Mouse (Mus musculus): ENCODE measurements around the gene Coro1b. TPM values are rescaled to one million over a fixed set of nuclear protein-coding genes. Genes with fewer than 3 reads are reported as not detected.

Gene Coro1b
- polyA plus RNA-seq, 1 experiment from 2014 or later: 125 TPM

GRCm38 (mm10) chr19:4191528-4192250 lies 43.3 kb downstream of the Coro1b start, which contains the start of gene Ppp1ca:
TSS of gene Ppp1ca (plus strand) at chr19:4192065.
- Histone ChIP-seq H3K27ac (peak within 1 kb of the TSS; percentile 91), H3K27me3 (no peaks in the 10 kb centered on the region), H3K36me3 (replicated peaks) (peaks cover 37% of the 10 kb centered on the region), H3K4me3 (replicated peaks) (peak within 1 kb of the TSS; percentile 98), H3K9me3 (no peaks in the 10 kb centered on the region), H3K9ac (peak within 1 kb of the TSS; percentile 98), H3K4me1 (peaks cover 29% of the 10 kb centered on the region), H3K4me2 (peak within 1 kb of the TSS; percentile 93)
- 8% methylated on average over 42 of the region's 47 CpGs for WGBS
- ATAC-seq (ENCODE audit: low FRiP score): peak; percentile 93

GRCm38 (mm10) chr19:4192251-4192985 lies 44.0 kb downstream of the Coro1b start:
- H3K4me3 ChIP-seq (replicated peaks): peak overlapping the region; percentile 98
- H3K27me3 ChIP-seq: no peaks in the 10 kb centered on the region
- ATAC-seq (ENCODE audit: low FRiP score): no peak; the same call in none of the 2 replicates
- WGBS: under 1% methylated on average over 51 of the region's 52 CpGs
- H3K9ac ChIP-seq: peak overlapping the region; percentile 98
- H3K36me3 ChIP-seq (replicated peaks): peaks cover 44% of the 10 kb centered on the region
- peaks cover 29% of the 10 kb centered on the region for H3K4me1 ChIP-seq
- H3K4me2 ChIP-seq: peak overlapping the region; percentile 93
- H3K9me3 ChIP-seq: no peaks in the 10 kb centered on the region
- H3K27ac ChIP-seq: peak overlapping the region; percentile 91

- Histone ChIP-seq H3K4me1 (peaks cover 29% of the 10 kb centered on the region), H3K9me3 (no peaks in the 10 kb centered on the region), H3K27me3 (no peaks in the 10 kb centered on the region), H3K4me3 (replicated peaks) (peak overlapping the region; percentile 98), H3K36me3 (replicated peaks) (peaks cover 49% of the 10 kb centered on the region), H3K27ac (0 out of 2 replicates have a peak overlapping the region, but pooled peaks have one; percentile 91), H3K4me2 (peak overlapping the region; percentile 93), H3K9ac (peak overlapping the region; percentile 98)
- WGBS: 67% methylated on average over 6 of the region's 6 CpGs
- ATAC-seq (ENCODE audit: low FRiP score): no peak
Measured at GRCm38 (mm10) chr19:4193129-4193528, 44.7 kb downstream of the Coro1b start.

- Histone ChIP-seq H3K36me3 (replicated peaks) (peaks cover 52% of the 10 kb centered on the region), H3K9me3 (no peaks in the 10 kb centered on the region), H3K4me2 (no peak overlapping the region), H3K27ac (no peak overlapping the region), H3K4me3 (replicated peaks) (no peak overlapping the region; the same call in 1 of the 2 replicates), H3K27me3 (no peaks in the 10 kb centered on the region), H3K9ac (no peak overlapping the region), H3K4me1 (peaks cover 29% of the 10 kb centered on the region)
- ATAC-seq (ENCODE audit: low FRiP score): no peak
- WGBS: 87% methylated on average over 8 of the region's 8 CpGs
Measured at GRCm38 (mm10) chr19:4194021-4194724, 45.8 kb downstream of the Coro1b start.

- Histone ChIP-seq H3K4me2 (no peak overlapping the region), H3K9me3 (no peaks in the 10 kb centered on the region), H3K27me3 (no peaks in the 10 kb centered on the region), H3K4me1 (peaks cover 30% of the 10 kb centered on the region), H3K9ac (no peak overlapping the region), H3K27ac (no peak overlapping the region; the same call in 1 of the 2 replicates), H3K4me3 (replicated peaks) (no peak overlapping the region), H3K36me3 (replicated peaks) (peaks cover 60% of the 10 kb centered on the region)
- no peak for ATAC-seq (ENCODE audit: low FRiP score)
- WGBS: 85% methylated on average over 12 of the region's 12 CpGs
Measured at GRCm38 (mm10) chr19:4194776-4195650, 46.6 kb downstream of the Coro1b start.

GRCm38 (mm10) chr19:4196048-4196447 lies 47.6 kb downstream of the Coro1b start:
- peaks cover 41% of the 10 kb centered on the region for H3K4me1 ChIP-seq

GRCm38 (mm10) chr19:4196548-4196947 lies 48.1 kb downstream of the Coro1b start:
- Histone ChIP-seq H3K4me1 (peaks cover 39% of the 10 kb centered on the region), H3K4me2 (peak overlapping the region; percentile 13; the same call in 1 of the 2 replicates), H3K36me3 (replicated peaks) (peaks cover 64% of the 10 kb centered on the region), H3K4me3 (replicated peaks) (no peak overlapping the region), H3K9me3 (no peaks in the 10 kb centered on the region), H3K27me3 (no peaks in the 10 kb centered on the region), H3K9ac (no peak overlapping the region), H3K27ac (peak overlapping the region; percentile 48; the same call in 1 of the 2 replicates)
- WGBS: 71% methylated on average over 5 of the region's 5 CpGs
- ATAC-seq (ENCODE audit: low FRiP score): no peak

More at GRCm38 (mm10) chr19:4196048-4196447, 47.6 kb downstream of the Coro1b start:
- Histone ChIP-seq H3K4me3 (replicated peaks) (no peak overlapping the region), H3K9me3 (no peaks in the 10 kb centered on the region), H3K4me2 (no peak overlapping the region), H3K36me3 (replicated peaks) (peaks cover 64% of the 10 kb centered on the region), H3K27ac (0 out of 2 replicates have a peak overlapping the region, but pooled peaks have one; percentile 42), H3K27me3 (no peaks in the 10 kb centered on the region), H3K9ac (no peak overlapping the region)
- no peak for ATAC-seq (ENCODE audit: low FRiP score)
- WGBS: 86% methylated on average over 2 of the region's 2 CpGs

GRCm38 (mm10) chr19:4197180-4197579 lies 48.8 kb downstream of the Coro1b start:
- Histone ChIP-seq H3K4me2 (no peak overlapping the region), H3K9ac (no peak overlapping the region), H3K27me3 (no peaks in the 10 kb centered on the region), H3K9me3 (no peaks in the 10 kb centered on the region), H3K36me3 (replicated peaks) (peaks cover 64% of the 10 kb centered on the region), H3K4me1 (peaks cover 41% of the 10 kb centered on the region), H3K4me3 (replicated peaks) (no peak overlapping the region), H3K27ac (no peak overlapping the region)
- no peak for ATAC-seq (ENCODE audit: low FRiP score)
- 69% methylated on average over 3 of the region's 3 CpGs for WGBS

GRCm38 (mm10) chr19:4201291-4201909 lies 53.0 kb downstream of the Coro1b start, which contains the start of gene Rad9a:
TSS of gene Rad9a (minus strand) at chr19:4201662.
- H3K9ac ChIP-seq: peak within 1 kb of the TSS; percentile 84
- WGBS: under 1% methylated on average over 34 of the region's 34 CpGs

GRCm38 (mm10) chr19:4202149-4202548 lies 53.7 kb downstream of the Coro1b start:
- peak; percentile 20 for ATAC-seq (ENCODE audit: low FRiP score)
- H3K36me3 ChIP-seq (replicated peaks): peaks cover 22% of the 10 kb centered on the region
- peak overlapping the region; percentile 70 for H3K4me3 ChIP-seq (replicated peaks)
- peaks cover 34% of the 10 kb centered on the region for H3K27me3 ChIP-seq
- peak overlapping the region; percentile 88 for H3K4me2 ChIP-seq
- H3K9me3 ChIP-seq: no peaks in the 10 kb centered on the region
- 29% methylated on average over 7 of the region's 7 CpGs for WGBS
- no peak overlapping the region for H3K27ac ChIP-seq
- peak overlapping the region; percentile 71 for H3K9ac ChIP-seq
- peaks cover 20% of the 10 kb centered on the region for H3K4me1 ChIP-seq

More at GRCm38 (mm10) chr19:4201291-4201909, 53.0 kb downstream of the Coro1b start, which contains the start of gene Rad9a:
- H3K4me1 ChIP-seq: peaks cover 20% of the 10 kb centered on the region
- peaks cover 30% of the 10 kb centered on the region for H3K36me3 ChIP-seq (replicated peaks)
- H3K27ac ChIP-seq: peak within 1 kb of the TSS; percentile 56; the same call in 1 of the 2 replicates
- ATAC-seq (ENCODE audit: low FRiP score): peak; percentile 85
- H3K9me3 ChIP-seq: no peaks in the 10 kb centered on the region
- peaks cover 31% of the 10 kb centered on the region for H3K27me3 ChIP-seq
- H3K4me3 ChIP-seq (replicated peaks): peak within 1 kb of the TSS; percentile 70
- H3K4me2 ChIP-seq: peak within 1 kb of the TSS; percentile 88

GRCm38 (mm10) chr19:4203148-4203547 lies 54.7 kb downstream of the Coro1b start:
- Histone ChIP-seq H3K9ac (no peak overlapping the region), H3K4me2 (no peak overlapping the region), H3K36me3 (replicated peaks) (peaks cover 15% of the 10 kb centered on the region), H3K4me3 (replicated peaks) (no peak overlapping the region), H3K27ac (no peak overlapping the region), H3K4me1 (peaks cover 20% of the 10 kb centered on the region), H3K9me3 (no peaks in the 10 kb centered on the region), H3K27me3 (peaks cover 34% of the 10 kb centered on the region)
- no peak for ATAC-seq (ENCODE audit: low FRiP score)
- 70% methylated on average over 3 of the region's 3 CpGs for WGBS
